Mouse (Mus musculus) retina, adult 2 months (tissue): Measurements from ENCODE around the gene Ipmk.
A peak's percentile ranks its signal among the peaks of the same experiment; 100 is the strongest.

ENCODE experiments used
- DNase-seq: peaks from one replicate; pipeline ENCODE4 v3.0.0-alpha.2; 2012; ENCODE audit warnings: low read depth, low spot score

Ipmk gene

GRCm38 (mm10) chr10:71340195-71340594 lies 7.4 kb upstream of the Ipmk start:
- no peak for DNase-seq

GRCm38 (mm10) chr10:71341290-71341689 lies 6.3 kb upstream of the Ipmk start:
- DNase-seq, result no peak

- no peak for DNase-seq
Observed at GRCm38 (mm10) chr10:71342030-71342805, 5.3 kb upstream of the Ipmk start.

- no peak for DNase-seq
Observed at GRCm38 (mm10) chr10:71343130-71343529, 4.4 kb upstream of the Ipmk start.

GRCm38 (mm10) chr10:71343567-71344265 lies 3.8 kb upstream of the Ipmk start:
- DNase-seq, result no peak

- peak; percentile 88 for DNase-seq
Observed at GRCm38 (mm10) chr10:71344579-71345143, 2.9 kb upstream of the Ipmk start, which contains the start of gene Cisd1. Gene Cisd1, minus strand, starts transcription at chr10:71344954.

GRCm38 (mm10) chr10:71346106-71346505 lies 1.5 kb upstream of the Ipmk start:
- DNase-seq, result no peak

- no peak for DNase-seq
Observed at GRCm38 (mm10) chr10:71346722-71347508, 648 bp upstream of the Ipmk start.

- DNase-seq, result no peak
Observed at GRCm38 (mm10) chr10:71347964-71348636, 537 bp downstream of the Ipmk start.

GRCm38 (mm10) chr10:71348637-71349280 lies 1.2 kb downstream of the Ipmk start:
- no peak for DNase-seq

- no peak for DNase-seq
Observed at GRCm38 (mm10) chr10:71349290-71349689, 1.7 kb downstream of the Ipmk start.

- DNase-seq, result no peak
Observed at GRCm38 (mm10) chr10:71351301-71351700, 3.7 kb downstream of the Ipmk start.

- no peak for DNase-seq
Observed at GRCm38 (mm10) chr10:71353850-71354249, 6.3 kb downstream of the Ipmk start.

GRCm38 (mm10) chr10:71354947-71355346 lies 7.4 kb downstream of the Ipmk start:
- no peak for DNase-seq

GRCm38 (mm10) chr10:71361044-71361443 lies 13.5 kb downstream of the Ipmk start:
- no peak for DNase-seq

GRCm38 (mm10) chr10:71361836-71362562 lies 14.4 kb downstream of the Ipmk start:
- no peak for DNase-seq

GRCm38 (mm10) chr10:71363440-71363839 lies 15.9 kb downstream of the Ipmk start:
- no peak for DNase-seq

- DNase-seq, result no peak
Observed at GRCm38 (mm10) chr10:71363858-71364257, 16.3 kb downstream of the Ipmk start.

- DNase-seq, result no peak
Observed at GRCm38 (mm10) chr10:71368128-71368940, 20.8 kb downstream of the Ipmk start.
